Mouse (Mus musculus) forebrain, embryonic 11.5 days (tissue): Measurements from ENCODE around the gene Gm42906. TPM values are rescaled to one million over a fixed set of nuclear protein-coding genes. Genes with fewer than 3 reads are reported as not detected.

Source experiments
- ATAC-seq: fragments of 200-750 bp; cut with Nextera tagmentation; replicated peaks from 2 replicates; pipeline ENCODE4 v1.8.0; 2017; ENCODE audit warnings: moderate TSS enrichment; ENCODE audit not compliant: low FRiP score
- DNase-seq: peaks from one replicate; pipeline ENCODE4 v3.0.0-alpha.2; 2017; ENCODE audit warnings: low spot score
- H3K27ac ChIP-seq: fragments of 300-500 bp; sonication (generic); 2 replicates; pipeline ENCODE4 v1.5.1; 2014; ENCODE audit warnings: low read depth, low read length
- H3K27me3 ChIP-seq: fragments of 300-500 bp; sonication (generic); 2 replicates; pipeline ENCODE4 v1.6.1; 2014; ENCODE audit warnings: mild to moderate bottlenecking, low read length, mixed read lengths; ENCODE audit not compliant: control insufficient read depth, insufficient read depth
- H3K36me3 ChIP-seq: fragments of 300-500 bp; sonication (generic); 2 replicates; pipeline ENCODE4 v1.6.1; 2014; ENCODE audit warnings: mild to moderate bottlenecking, low read length, moderate library complexity, mixed read lengths; ENCODE audit not compliant: control insufficient read depth, insufficient read depth
- H3K4me1 ChIP-seq: fragments of 300-500 bp; sonication (generic); replicated peaks from 2 replicates; pipeline ENCODE4 v1.6.1; 2014; ENCODE audit warnings: low read length, mixed read lengths; ENCODE audit not compliant: control insufficient read depth, insufficient read depth
- H3K4me2 ChIP-seq: fragments of 300-500 bp; sonication (generic); 2 replicates; pipeline ENCODE4 v1.6.1; 2014; ENCODE audit warnings: low read depth, mild to moderate bottlenecking, low read length, moderate library complexity, mixed read lengths; ENCODE audit not compliant: severe bottlenecking
- H3K4me3 ChIP-seq: fragments of 300-500 bp; sonication (generic); 2 replicates; pipeline ENCODE4 v1.5.1; 2014; ENCODE audit warnings: low read depth, low read length
- H3K9ac ChIP-seq: fragments of 300-500 bp; sonication (generic); 2 replicates; pipeline ENCODE4 v1.6.1; 2014; ENCODE audit warnings: low read length
- H3K9me3 ChIP-seq: fragments of 300-500 bp; sonication (generic); 2 replicates; pipeline ENCODE4 v1.6.1; 2016; ENCODE audit warnings: low read length, mixed read lengths; ENCODE audit not compliant: control insufficient read depth
- WGBS: fragments of 180-500 bp; shearing (Covaris S2); extraction: QIAGEN DNeasy Blood & Tissue Kit; methylation state at CpG from one replicate; pipeline ENCODE4 v1.1.7; 2014; 5-methylcytosine and 5-hydroxymethylcytosine counted together
- polyA plus RNA-seq: library from polyadenylated mRNA; unstranded; fragments of >200 nt; fragmentation: Nextera tagmentation; extraction: Ambion mirVana; gene quantifications from 2 replicates; pipeline ENCODE4 v1.2.1, GENCODE M21; 2014

Gm42906 gene
- polyA plus RNA-seq, 1 experiment from 2014 or later, result not detected

- H3K4me3 ChIP-seq, result no peak overlapping the region
- H3K9me3 ChIP-seq, result no peaks in the 10 kb centered on the region
- H3K27ac ChIP-seq, result no peak overlapping the region
- H3K9ac ChIP-seq, result no peak overlapping the region
- H3K4me2 ChIP-seq, result no peak overlapping the region
- WGBS, result 92% methylated on average over 1 of the region's 1 CpGs
- H3K27me3 ChIP-seq, result no peaks in the 10 kb centered on the region
- H3K36me3 ChIP-seq, result no peaks in the 10 kb centered on the region
- DNase-seq, result no peak
- no peak for ATAC-seq
- no peaks in the 10 kb centered on the region for H3K4me1 ChIP-seq
Measured at GRCm38 (mm10) chr5:151349616-151350015, 78.3 kb downstream of the Gm42906 start.

GRCm38 (mm10) chr5:151348418-151348817, 79.5 kb downstream of the Gm42906 start:
- no peak overlapping the region for H3K9ac ChIP-seq
- no peaks in the 10 kb centered on the region for H3K36me3 ChIP-seq
- no peaks in the 10 kb centered on the region for H3K9me3 ChIP-seq
- ATAC-seq, result no peak
- H3K27me3 ChIP-seq, result no peaks in the 10 kb centered on the region
- no peak for DNase-seq
- no peak overlapping the region for H3K27ac ChIP-seq
- H3K4me3 ChIP-seq, result no peak overlapping the region
- no peaks in the 10 kb centered on the region for H3K4me1 ChIP-seq
- H3K4me2 ChIP-seq, result no peak overlapping the region
- WGBS, result 84% methylated on average over 3 of the region's 3 CpGs

GRCm38 (mm10) chr5:151346626-151347025, 81.3 kb downstream of the Gm42906 start:
- ATAC-seq (no peak), DNase-seq (no peak)
- Histone ChIP-seq H3K27ac (no peak overlapping the region), H3K4me1 (no peaks in the 10 kb centered on the region), H3K9ac (no peak overlapping the region), H3K4me2 (no peak overlapping the region), H3K36me3 (no peaks in the 10 kb centered on the region), H3K4me3 (no peak overlapping the region), H3K27me3 (no peaks in the 10 kb centered on the region), H3K9me3 (no peaks in the 10 kb centered on the region)
- WGBS, result 92% methylated on average over 8 of the region's 8 CpGs

- Histone ChIP-seq H3K9me3 (no peaks in the 10 kb centered on the region), H3K27me3 (no peaks in the 10 kb centered on the region), H3K4me2 (no peak overlapping the region), H3K36me3 (no peaks in the 10 kb centered on the region), H3K4me1 (no peaks in the 10 kb centered on the region), H3K4me3 (no peak overlapping the region), H3K9ac (no peak overlapping the region), H3K27ac (no peak overlapping the region)
- ATAC-seq, result no peak
- DNase-seq, result no peak
- 91% methylated on average over 4 of the region's 4 CpGs for WGBS
Measured at GRCm38 (mm10) chr5:151344737-151345136, 83.2 kb downstream of the Gm42906 start.

- no peaks in the 10 kb centered on the region for H3K36me3 ChIP-seq
- H3K27me3 ChIP-seq, result no peaks in the 10 kb centered on the region
- no peaks in the 10 kb centered on the region for H3K4me1 ChIP-seq
- H3K9me3 ChIP-seq, result no peaks in the 10 kb centered on the region
- no peak overlapping the region for H3K9ac ChIP-seq
- DNase-seq (no peak), ATAC-seq (no peak)
- no peak overlapping the region for H3K4me3 ChIP-seq
- H3K4me2 ChIP-seq, result no peak overlapping the region
- no peak overlapping the region for H3K27ac ChIP-seq
Measured at GRCm38 (mm10) chr5:151333686-151334085, 94.3 kb downstream of the Gm42906 start.

GRCm38 (mm10) chr5:151333191-151333594, 94.8 kb downstream of the Gm42906 start:
- H3K4me2 ChIP-seq, result no peak overlapping the region
- DNase-seq (no peak), ATAC-seq (no peak)
- H3K9ac ChIP-seq, result no peak overlapping the region
- no peaks in the 10 kb centered on the region for H3K4me1 ChIP-seq
- no peaks in the 10 kb centered on the region for H3K27me3 ChIP-seq
- no peak overlapping the region for H3K27ac ChIP-seq
- H3K36me3 ChIP-seq, result no peaks in the 10 kb centered on the region
- H3K9me3 ChIP-seq, result no peaks in the 10 kb centered on the region
- no peak overlapping the region for H3K4me3 ChIP-seq

- no peak overlapping the region for H3K4me2 ChIP-seq
- H3K9me3 ChIP-seq, result no peaks in the 10 kb centered on the region
- no peak overlapping the region for H3K27ac ChIP-seq
- H3K9ac ChIP-seq, result no peak overlapping the region
- ATAC-seq (no peak), DNase-seq (no peak)
- no peaks in the 10 kb centered on the region for H3K4me1 ChIP-seq
- H3K36me3 ChIP-seq, result no peaks in the 10 kb centered on the region
- 83% methylated on average over 10 of the region's 10 CpGs for WGBS
- H3K4me3 ChIP-seq, result no peak overlapping the region
- H3K27me3 ChIP-seq, result no peaks in the 10 kb centered on the region
Measured at GRCm38 (mm10) chr5:151315804-151316597, 112.0 kb downstream of the Gm42906 start.

- Histone ChIP-seq H3K9ac (no peak overlapping the region), H3K4me3 (no peak overlapping the region), H3K27me3 (no peaks in the 10 kb centered on the region), H3K4me2 (no peak overlapping the region), H3K36me3 (no peaks in the 10 kb centered on the region), H3K9me3 (no peaks in the 10 kb centered on the region; the same call in 1 of the 2 replicates), H3K4me1 (no peaks in the 10 kb centered on the region), H3K27ac (no peak overlapping the region)
- DNase-seq, result no peak
- ATAC-seq, result no peak
- WGBS, result 84% methylated on average over 2 of the region's 2 CpGs
Measured at GRCm38 (mm10) chr5:151300286-151300685, 127.7 kb downstream of the Gm42906 start.

GRCm38 (mm10) chr5:151299576-151299975, 128.4 kb downstream of the Gm42906 start:
- Histone ChIP-seq H3K27ac (no peak overlapping the region), H3K4me2 (no peak overlapping the region), H3K4me3 (no peak overlapping the region), H3K9me3 (no peaks in the 10 kb centered on the region; the same call in 1 of the 2 replicates), H3K36me3 (no peaks in the 10 kb centered on the region), H3K27me3 (no peaks in the 10 kb centered on the region), H3K4me1 (no peaks in the 10 kb centered on the region), H3K9ac (no peak overlapping the region)
- 98% methylated on average over 7 of the region's 7 CpGs for WGBS
- no peak for DNase-seq
- no peak for ATAC-seq
